Mouse (Mus musculus) CH12.LX (cell line): ENCODE results near the gene Rftn2. TPM values are rescaled to one million over a fixed set of nuclear protein-coding genes. Genes with fewer than 3 reads are reported as not detected.
"Not testable (repeated sequence)": the region's sequence is repeated elsewhere in the genome, so short reads cannot be mapped to it uniquely, and the experiment has no call there.

Experiments
- DNase-seq: peaks from one replicate; pipeline ENCODE4 v3.0.0-alpha.2; 2013; ENCODE audit errors: extremely low read depth
- H3K27ac ChIP-seq: 2 replicates; pipeline ENCODE4 v1.5.1; 2012; ENCODE audit warnings: low read depth, mild to moderate bottlenecking, control low read depth, moderate library complexity; ENCODE audit not compliant: insufficient read depth
- H3K27me3 ChIP-seq: replicated peaks from 2 replicates; pipeline ENCODE3; 2012; ENCODE audit warnings: inconsistent platforms
- H3K36me3 ChIP-seq, 2 experiments: replicated peaks in 1 of 2; 2 replicates each; pipeline versions ENCODE3 to v1.6.1; 2012; ENCODE audit warnings: inconsistent platforms in 1 of 2, low read length in 1 of 2, mild to moderate bottlenecking in 1 of 2, mixed read lengths in 1 of 2, moderate library complexity in 1 of 2; ENCODE audit not compliant: control insufficient read depth in 1 of 2, insufficient read depth in 1 of 2
- H3K4me1 ChIP-seq, 2 experiments: 2 replicates each; pipeline ENCODE4 v1.6.1; 2012; ENCODE audit warnings: inconsistent platforms in 1 of 2, moderate library complexity in 1 of 2; ENCODE audit not compliant: insufficient read depth in 2 of 2, control insufficient read depth in 1 of 2
- H3K4me2 ChIP-seq: 2 replicates; pipeline ENCODE4 v1.6.1; 2012; ENCODE audit warnings: low read depth, mild to moderate bottlenecking, control low read depth; ENCODE audit not compliant: poor library complexity, insufficient read depth, severe bottlenecking
- H3K4me3 ChIP-seq, 3 experiments: fragments of 150-350 bp in 1 of 3; sonication (generic) in 1 of 3; replicated peaks in 1 of 3; 2 replicates each; pipeline versions ENCODE3 to v1.5.1; 2011 to 2012; ENCODE audit warnings: low read depth in 2 of 3, low read length in 2 of 3, mild to moderate bottlenecking in 2 of 3, moderate library complexity in 2 of 3, control low read depth in 1 of 3, improper control_type of control experiment in 1 of 3, inconsistent platforms in 1 of 3, mixed read lengths in 1 of 3; ENCODE audit not compliant: poor library complexity in 1 of 3
- H3K79me2 ChIP-seq: replicated peaks from 2 replicates; pipeline ENCODE4 v1.6.1; 2012; ENCODE audit warnings: mild to moderate bottlenecking, moderate library complexity; ENCODE audit not compliant: control insufficient read depth, poor library complexity, insufficient read depth, severe bottlenecking; ENCODE audit errors: extremely low read depth
- H3K9ac ChIP-seq: 2 replicates; pipeline ENCODE4 v1.6.1; 2012; ENCODE audit warnings: low read depth, mild to moderate bottlenecking, control low read depth, moderate library complexity; ENCODE audit not compliant: insufficient read depth
- H3K9me3 ChIP-seq: replicated peaks from 2 replicates; pipeline ENCODE3; 2012; ENCODE audit warnings: low read length, inconsistent platforms, mixed read lengths
- CTCF ChIP-seq, 2 experiments: IDR thresholded peaks in 1 of 2; conservative IDR thresholded peaks in 1 of 2; 2 replicates each; pipeline ENCODE4 v1.5.1; 2011 to 2012; ENCODE audit warnings: low read depth in 2 of 2, low read length in 2 of 2, improper control_type of control experiment in 1 of 2, inconsistent platforms in 1 of 2, mild to moderate bottlenecking in 1 of 2, moderate library complexity in 1 of 2
- MAFK ChIP-seq: IDR thresholded peaks from 2 replicates; pipeline ENCODE4 v1.6.1; 2011; ENCODE audit warnings: low read length, improper control_type of control experiment; ENCODE audit not compliant: insufficient replicate concordance
- RCOR1 ChIP-seq: conservative IDR thresholded peaks from 2 replicates; pipeline ENCODE4 v1.6.1; 2012; ENCODE audit warnings: low read depth, mild to moderate bottlenecking, inconsistent platforms, low read length, improper control_type of control experiment
- SIN3A ChIP-seq: IDR thresholded peaks from 2 replicates; pipeline ENCODE4 v1.6.1; 2012; ENCODE audit warnings: low read length, improper control_type of control experiment, inconsistent platforms
- SMC3 ChIP-seq: IDR thresholded peaks from 2 replicates; pipeline ENCODE4 v1.6.1; 2011; ENCODE audit warnings: low read depth, low read length, improper control_type of control experiment
- TCF12 ChIP-seq: IDR thresholded peaks from 2 replicates; pipeline ENCODE4 v1.6.1; 2014; ENCODE audit warnings: low read depth, mild to moderate bottlenecking, inconsistent platforms, low read length, improper control_type of control experiment
- UBTF ChIP-seq: IDR thresholded peaks from 2 replicates; pipeline ENCODE4 v1.6.1; 2012; ENCODE audit warnings: low read depth, mild to moderate bottlenecking, inconsistent platforms, low read length, improper control_type of control experiment, moderate library complexity
- USF1 ChIP-seq: IDR thresholded peaks from 2 replicates; pipeline ENCODE4 v1.6.1; 2014; ENCODE audit warnings: low read depth, mild to moderate bottlenecking, inconsistent platforms, low read length, improper control_type of control experiment
- dilution Hi-C: fragments of 300-500 bp; cut with MboI; formaldehyde crosslinking; loops from 2 replicates; pipeline ENCODE4 v1.14.3; 2020; ENCODE audit warnings: low sequenced_read_pairs; ENCODE audit not compliant: extremely low pct_unique_long_range_greater_than_20kb, extremely low pct_ligation_motif_present
- in situ Hi-C: fragments of 300-500 bp; cut with MboI; formaldehyde crosslinking; loops from 3 replicates; pipeline ENCODE4 v1.14.3; 2019; ENCODE audit warnings: low sequenced_read_pairs, low pct_ligation_motif_present, low pct_unique_long_range_greater_than_20kb, mixed read lengths
- polyA plus RNA-seq: library from polyadenylated mRNA; unstranded; fragments of >175 nt; gene quantifications from 2 replicates; pipeline ENCODE4 v1.2.1, GENCODE M21; 2012; ENCODE audit warnings: low read depth; ENCODE audit not compliant: insufficient read length
- total RNA-seq, 2 experiments: library from RNA; depleted of rRNA; stranded (reverse); fragments of 300-350 nt in 1 of 2; fragments of >200 nt in 1 of 2; gene quantifications; 2 replicates each; pipeline ENCODE4 v1.2.3; 2012 to 2014

Gene Rftn2
- total and polyA plus RNA-seq, 3 experiments: 0.91 to 1.4 (median 1.1) TPM

- Histone ChIP-seq H3K79me2 (peaks cover 36% of the 10 kb centered on the region), H3K4me2 (peak overlapping the region; percentile 63), H3K27me3 (no peaks in the 10 kb centered on the region), H3K36me3 (peaks cover 0 to 19% of the 10 kb centered on the region in 2 experiments), H3K9me3 (no peaks in the 10 kb centered on the region), H3K4me3 (peak overlapping the region; percentile 43 to 98 (median 63)), H3K9ac (peak overlapping the region; percentile 78), H3K4me1 (peaks cover 3 to 30% of the 10 kb centered on the region in 2 experiments), H3K27ac (no peak overlapping the region)
- no peak for DNase-seq
- in situ Hi-C loops (no loop called here), dilution Hi-C loops (no loop called here)
- TF ChIP-seq SIN3A (no peak), UBTF (0 out of 2 replicates have a peak, but pooled peaks have one; percentile 4)
Observed at GRCm38 (mm10) chr1:55130190-55130916, 96.2 kb downstream of the Rftn2 start.

GRCm38 (mm10) chr1:55129716-55130115, 96.9 kb downstream of the Rftn2 start:
- peaks cover 3 to 30% of the 10 kb centered on the region in 2 experiments for H3K4me1 ChIP-seq
- no peak overlapping the region for H3K4me3 ChIP-seq
- no peak overlapping the region for H3K4me2 ChIP-seq
- no peaks in the 10 kb centered on the region for H3K9me3 ChIP-seq
- peaks cover 31% of the 10 kb centered on the region for H3K79me2 ChIP-seq
- H3K27ac ChIP-seq: no peak overlapping the region
- dilution Hi-C loops: no loop called here
- no peak for DNase-seq
- no peak for TF ChIP-seq SMC3
- no peak for TF ChIP-seq MAFK
- TF ChIP-seq CTCF (conservative IDR thresholded peaks at IDR 0.05 in 1 of 2, IDR thresholded peaks at IDR 0.05 in 1 of 2; ENCODE audit: low read depth in 2 of 2, low read length in 2 of 2): no peak
- no peak for TF ChIP-seq USF1
- TF ChIP-seq TCF12: no peak
- no peak for TF ChIP-seq RCOR1
- H3K9ac ChIP-seq: no peak overlapping the region
- H3K36me3 ChIP-seq: peaks cover 0 to 14% of the 10 kb centered on the region in 2 experiments
- H3K27me3 ChIP-seq: no peaks in the 10 kb centered on the region
- in situ Hi-C loops: no loop called here

- H3K9me3 ChIP-seq, H3K4me1 ChIP-seq, H3K27me3 ChIP-seq, H3K27ac ChIP-seq, H3K79me2 ChIP-seq, H3K36me3 ChIP-seq, dilution Hi-C loops, H3K4me3 ChIP-seq, DNase-seq, in situ Hi-C loops, H3K4me2 ChIP-seq, H3K9ac ChIP-seq: not testable (repeated sequence)
Observed at GRCm38 (mm10) chr1:55124136-55124535, 102.4 kb downstream of the Rftn2 start.
